Mouse (Mus musculus) ES-E14 (cell line): ENCODE measurements around the gene Efcab9.

Source experiments
- CHD2 ChIP-seq: IDR thresholded peaks from 2 replicates; pipeline ENCODE4 v1.6.1; 2014; ENCODE audit warnings: mild to moderate bottlenecking, low read depth, low read length, inconsistent platforms
- MAFK ChIP-seq: IDR thresholded peaks from 2 replicates; pipeline ENCODE4 v1.6.1; 2014; ENCODE audit warnings: mild to moderate bottlenecking, low read depth, low read length, inconsistent platforms; ENCODE audit not compliant: insufficient read depth
- ZC3H11A ChIP-seq: IDR thresholded peaks from 2 replicates; pipeline ENCODE4 v1.6.1; 2012; ENCODE audit warnings: low read depth, mild to moderate bottlenecking, inconsistent platforms, low read length, borderline replicate concordance

GRCm38 (mm10) chr11:32575964-32576759 is 44.3 kb upstream of the Efcab9 start:
- TF ChIP-seq MAFK (no peak), ZC3H11A (no peak), CHD2 (no peak)
